Mouse (Mus musculus) urinary bladder, postnatal 0 days (tissue): ENCODE measurements around the gene Umod. TPM values are rescaled to one million over a fixed set of nuclear protein-coding genes. Genes with fewer than 3 reads are reported as not detected.

Experiments
- polyA plus RNA-seq: library from polyadenylated mRNA; unstranded; fragments of >200 nt; fragmentation: Nextera tagmentation; extraction: Ambion mirVana; gene quantifications from 2 replicates; pipeline ENCODE4 v1.2.1, GENCODE M21; 2015

The Umod gene
- polyA plus RNA-seq: not detected in 2 replicates

DNA sequence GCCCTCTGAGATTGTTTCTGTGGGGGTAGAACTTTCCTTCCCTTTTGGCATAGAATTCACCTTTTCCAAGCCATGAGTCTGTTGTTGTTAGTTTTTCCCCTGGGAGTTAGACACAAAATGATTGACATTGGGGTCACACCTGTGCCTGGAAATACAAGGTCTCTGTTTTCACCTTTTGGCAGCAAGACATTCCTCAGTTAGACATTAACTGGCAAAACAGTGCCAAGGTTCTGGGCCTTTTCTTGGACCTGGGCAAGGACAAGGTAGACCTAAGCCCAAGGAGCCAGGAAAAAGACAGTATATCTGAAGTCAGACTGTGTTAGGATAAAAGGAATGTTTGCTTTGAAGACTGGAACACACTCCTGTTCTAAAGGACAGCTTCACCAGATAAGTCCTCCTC lies at the start of gene Umod:
Umod (minus strand) TSS at position 27 of the 400 bp plus-strand sequence.

GRCm38 (mm10) chr7:119523389-119523788 lies 44.3 kb upstream of the Umod start, which contains the start of gene Pdilt:
Pdilt (minus strand) TSS chr7:119523489.

DNA sequence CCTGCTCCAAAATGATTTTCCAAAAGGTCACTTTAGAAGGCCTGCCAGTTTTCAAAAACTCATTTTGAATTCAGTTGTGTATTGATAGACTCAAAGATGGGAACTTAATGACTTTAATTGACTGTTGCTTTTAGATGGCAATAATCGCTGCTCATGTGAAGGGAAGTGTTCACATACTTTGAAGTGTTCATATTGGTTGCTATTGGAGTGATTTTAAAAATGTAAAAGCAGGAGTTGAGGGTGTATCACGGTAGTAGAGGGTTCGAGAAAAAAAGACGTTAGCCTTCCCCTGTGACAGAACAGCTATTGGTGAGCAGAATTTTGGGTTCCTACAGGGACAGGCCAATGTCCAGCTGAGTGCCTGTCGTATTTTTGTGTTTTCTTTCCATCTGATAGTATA lies 40.1 kb upstream of the Umod start, which contains the start of gene Acsm5:
Acsm5 (plus strand) TSS at position 301 of the 400 bp plus-strand sequence.

DNA sequence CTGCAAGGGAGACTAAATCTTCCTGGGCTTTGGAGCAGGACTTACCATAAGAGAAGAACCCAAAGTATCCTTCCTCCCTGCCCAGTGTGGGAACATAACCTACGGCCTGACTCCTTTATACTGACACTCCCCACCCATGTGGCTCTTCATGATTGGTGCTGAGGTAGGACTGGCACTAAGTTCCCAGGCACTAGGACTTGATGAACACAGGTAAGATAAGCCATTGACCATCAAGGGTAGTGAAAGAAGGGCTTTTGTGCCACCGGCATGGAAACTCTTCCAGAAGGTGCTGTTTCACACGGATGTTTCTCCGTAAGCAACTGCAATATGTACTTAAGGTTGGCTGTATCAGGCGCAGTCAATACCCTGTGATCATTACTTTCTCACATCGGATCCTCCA lies 19.9 kb downstream of the Umod start, which contains the start of gene Gp2:
Gp2 (minus strand) TSS at position 101 of the 400 bp plus-strand sequence.

Other genes with a start within 250 kb of the Umod start
- not detected in 2 replicates for gene Gp2, start 20.0 kb downstream of the Umod start, polyA plus RNA-seq
- gene Acsm5, start 40.2 kb upstream of the Umod start, polyA plus RNA-seq: not detected in 2 replicates
- gene Pdilt, start 44.2 kb upstream of the Umod start, polyA plus RNA-seq: not detected in 2 replicates
- gene Acsm2, start 75.1 kb upstream of the Umod start, polyA plus RNA-seq: not detected in 2 replicates
- gene Acsm1, start 127.7 kb upstream of the Umod start, polyA plus RNA-seq: 0.07 TPM in 1 of 2 replicates, not detected in the other
- not detected in 2 replicates for gene Acsm4, start 210.7 kb upstream of the Umod start, polyA plus RNA-seq
- 44.6 and 48.5 TPM in 2 replicates for gene Thumpd1, start 241.5 kb upstream of the Umod start, polyA plus RNA-seq